Mouse (Mus musculus): ENCODE data around the gene Sf3b6. TPM values are rescaled to one million over a fixed set of nuclear protein-coding genes. Genes with fewer than 3 reads are reported as not detected.

Sf3b6 gene
- total and polyA plus RNA-seq, 2 experiments from 2014 or later, result 117 to 326 TPM

GRCm38 (mm10) chr12:4872983-4873477 is 55.7 kb downstream of the Sf3b6 start:
- no peak overlapping the region for H3K4me3 ChIP-seq (ENCODE audit: low read depth, low read length)
- no peaks in the 10 kb centered on the region; the same call in 1 of the 2 replicates for H3K27me3 ChIP-seq (ENCODE audit: insufficient read depth, low read length)
- TF ChIP-seq CTCF (IDR thresholded peaks at IDR 0.05; ENCODE audit: low read depth), result no peak
- ATAC-seq, result no peak
- no peaks in the 10 kb centered on the region for H3K36me3 ChIP-seq (ENCODE audit: insufficient read depth)
- 83% methylated on average over 5 of the region's 5 CpGs for WGBS
- no peak overlapping the region for H3K4me2 ChIP-seq (ENCODE audit: low read depth)
- no peaks in the 10 kb centered on the region for H3K9me3 ChIP-seq (ENCODE audit: low read length)
- peaks cover 8% of the 10 kb centered on the region; the same call in 1 of the 2 replicates for H3K4me1 ChIP-seq (ENCODE audit: insufficient read depth)
- no peak overlapping the region for H3K27ac ChIP-seq (ENCODE audit: low read depth, low read length)
- no peak for DNase-seq
- no peak overlapping the region for H3K9ac ChIP-seq

DNA sequence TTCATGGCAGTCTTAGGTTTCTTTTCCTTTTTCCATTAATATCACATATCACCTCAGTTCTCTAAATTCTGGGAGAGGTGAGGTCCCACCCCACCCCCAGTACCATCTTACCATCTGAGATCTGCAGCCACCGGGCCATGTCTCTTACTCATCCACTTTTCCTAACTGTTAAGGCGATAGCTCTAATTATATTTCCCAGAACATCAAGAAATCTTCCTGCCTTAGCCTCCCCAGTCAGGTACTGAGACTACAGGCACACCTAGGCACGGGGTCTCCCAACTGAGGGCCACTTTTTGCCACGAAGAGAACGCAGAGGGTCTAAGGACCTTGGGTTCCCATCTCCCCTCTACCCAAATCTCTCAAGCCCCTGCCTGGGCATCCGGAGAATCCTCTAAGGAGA is 56.2 kb downstream of the Sf3b6 start:
- Histone ChIP-seq H3K4me3 (ENCODE audit: low read depth, low read length) (no peak overlapping the region), H3K4me1 (ENCODE audit: insufficient read depth) (peaks cover 8% of the 10 kb centered on the region; the same call in 1 of the 2 replicates), H3K36me3 (ENCODE audit: insufficient read depth) (no peaks in the 10 kb centered on the region; the same call in 1 of the 2 replicates), H3K4me2 (ENCODE audit: low read depth) (peak overlapping the region; percentile 92), H3K9me3 (ENCODE audit: low read length) (no peaks in the 10 kb centered on the region), H3K27me3 (ENCODE audit: insufficient read depth, low read length) (no peaks in the 10 kb centered on the region; the same call in 1 of the 2 replicates), H3K27ac (ENCODE audit: low read depth, low read length) (no peak overlapping the region), H3K9ac (no peak overlapping the region)
- no peak for TF ChIP-seq CTCF (IDR thresholded peaks at IDR 0.05; ENCODE audit: low read depth)
- ATAC-seq (no peak), DNase-seq (no peak)
- 70% methylated on average over 6 of the region's 6 CpGs for WGBS

DNA sequence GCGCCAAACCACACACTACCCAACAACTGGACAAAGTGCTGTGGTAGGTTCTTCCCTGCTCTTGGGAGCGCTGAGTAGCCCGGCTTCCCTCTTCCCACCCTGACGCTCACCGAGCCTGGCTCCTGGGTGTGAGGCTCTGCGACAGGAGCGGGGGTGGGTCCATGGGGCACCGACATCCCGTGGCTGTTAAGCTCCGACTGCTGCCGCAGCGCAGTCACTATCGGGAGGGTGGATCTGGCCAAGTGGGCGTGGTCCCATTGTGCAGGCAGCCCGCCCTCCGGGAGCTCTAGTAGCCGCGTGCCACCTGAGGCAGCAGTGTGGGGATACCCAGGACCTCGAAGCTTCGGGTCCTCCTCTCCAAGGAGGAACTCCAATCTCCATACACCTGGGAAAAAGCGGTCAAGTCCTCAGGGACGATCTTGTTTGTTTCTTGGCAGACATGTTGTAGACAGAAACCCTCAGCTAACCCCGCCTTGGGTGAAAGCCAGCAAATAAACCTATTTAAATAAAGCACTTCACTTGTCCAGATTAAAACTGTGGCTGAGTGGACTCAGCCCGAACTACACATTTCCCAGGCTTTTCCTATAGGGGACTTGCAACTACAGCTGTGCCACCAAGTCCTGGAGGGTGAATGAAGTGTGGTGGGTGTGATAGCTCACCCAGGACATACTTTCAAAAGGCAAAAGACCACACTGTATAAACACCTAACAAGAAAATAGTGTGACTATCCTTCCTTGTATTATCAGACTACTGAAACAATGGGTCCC is 57.0 kb downstream of the Sf3b6 start, which contains the start of gene Mfsd2b:
TSS of gene Mfsd2b (minus strand) at position 199 of the 767 bp plus-strand sequence.
- H3K27me3 ChIP-seq (ENCODE audit: insufficient read depth, low read length), result no peaks in the 10 kb centered on the region; the same call in 1 of the 2 replicates
- H3K27ac ChIP-seq (ENCODE audit: low read depth, low read length), result no peak within 1 kb of the TSS
- peak within 1 kb of the TSS; percentile 41 for H3K4me3 ChIP-seq (ENCODE audit: low read depth, low read length)
- H3K36me3 ChIP-seq (ENCODE audit: insufficient read depth), result peaks cover 4% of the 10 kb centered on the region
- TF ChIP-seq CTCF (IDR thresholded peaks at IDR 0.05; ENCODE audit: low read depth), result 0 out of 2 replicates have a peak, but pooled peaks have one; percentile 1
- peak within 1 kb of the TSS; percentile 58 for H3K9ac ChIP-seq
- peak within 1 kb of the TSS; percentile 92 for H3K4me2 ChIP-seq (ENCODE audit: low read depth)
- H3K9me3 ChIP-seq (ENCODE audit: low read length), result no peaks in the 10 kb centered on the region
- ATAC-seq, result peak; percentile 86
- DNase-seq, result peak; percentile 73
- peaks cover 8% of the 10 kb centered on the region; the same call in 1 of the 2 replicates for H3K4me1 ChIP-seq (ENCODE audit: insufficient read depth)
- WGBS, result 5% methylated on average over 24 of the region's 24 CpGs

- 74% methylated on average over 8 of the region's 8 CpGs for WGBS
- peaks cover 8% of the 10 kb centered on the region; the same call in 1 of the 2 replicates for H3K4me1 ChIP-seq (ENCODE audit: insufficient read depth)
- no peak overlapping the region for H3K4me2 ChIP-seq (ENCODE audit: low read depth)
- H3K27ac ChIP-seq (ENCODE audit: low read depth, low read length), result no peak overlapping the region
- H3K27me3 ChIP-seq (ENCODE audit: insufficient read depth, low read length), result no peaks in the 10 kb centered on the region; the same call in 1 of the 2 replicates
- no peak for DNase-seq
- peaks cover 10% of the 10 kb centered on the region for H3K36me3 ChIP-seq (ENCODE audit: insufficient read depth)
- no peak for ATAC-seq
- H3K9me3 ChIP-seq (ENCODE audit: low read length), result no peaks in the 10 kb centered on the region
- H3K9ac ChIP-seq, result no peak overlapping the region
- no peak for TF ChIP-seq CTCF (IDR thresholded peaks at IDR 0.05; ENCODE audit: low read depth)
- H3K4me3 ChIP-seq (ENCODE audit: low read depth, low read length), result no peak overlapping the region
Observed at GRCm38 (mm10) chr12:4875623-4876022, 58.3 kb downstream of the Sf3b6 start.

Other genes starting within 250 kb of the Sf3b6 start
- 24.5 and 28.1 TPM in 2 replicates for gene Itsn2, start 224.9 kb upstream of the Sf3b6 start, total RNA-seq (2014; rRNA removed)
- gene Itsn2, start 224.9 kb upstream of the Sf3b6 start, polyA plus RNA-seq (2015; fragmentation: Nextera tagmentation; extraction: Ambion mirVana), result 12.3 and 20.9 TPM in 2 replicates
- not detected in 2 replicates for gene Gm3625, start 224.6 kb upstream of the Sf3b6 start, total RNA-seq (2014; rRNA removed)
- not detected in 2 replicates for gene Gm3625, start 224.6 kb upstream of the Sf3b6 start, polyA plus RNA-seq (2015; fragmentation: Nextera tagmentation; extraction: Ambion mirVana)
- gene Fam228a, start 79.1 kb upstream of the Sf3b6 start, total RNA-seq (2014; rRNA removed), result 1.2 and 1.5 TPM in 2 replicates
- 0.09 and 0.30 TPM in 2 replicates for gene Fam228a, start 79.1 kb upstream of the Sf3b6 start, polyA plus RNA-seq (2015; fragmentation: Nextera tagmentation; extraction: Ambion mirVana)
- 9.2 TPM in 2 replicates for gene Pfn4, start 48.5 kb upstream of the Sf3b6 start, total RNA-seq (2014; rRNA removed)
- gene Pfn4, start 48.5 kb upstream of the Sf3b6 start, polyA plus RNA-seq (2015; fragmentation: Nextera tagmentation; extraction: Ambion mirVana), result 15.3 and 21.3 TPM in 2 replicates
- 7.8 and 18.8 TPM in 2 replicates for gene Fam228b, start 48.3 kb upstream of the Sf3b6 start, total RNA-seq (2014; rRNA removed)
- gene Fam228b, start 48.3 kb upstream of the Sf3b6 start, polyA plus RNA-seq (2015; fragmentation: Nextera tagmentation; extraction: Ambion mirVana), result 5.8 and 8.9 TPM in 2 replicates
- 51.7 and 122 TPM in 2 replicates for gene Fkbp1b, start 24.0 kb downstream of the Sf3b6 start, total RNA-seq (2014; rRNA removed)
- gene Fkbp1b, start 24.0 kb downstream of the Sf3b6 start, polyA plus RNA-seq (2015; fragmentation: Nextera tagmentation; extraction: Ambion mirVana), result 65.5 and 67.9 TPM in 2 replicates
- 8.9 and 9.9 TPM in 2 replicates for gene Wdcp, start 25.8 kb downstream of the Sf3b6 start, total RNA-seq (2014; rRNA removed)
- gene Wdcp, start 25.8 kb downstream of the Sf3b6 start, polyA plus RNA-seq (2015; fragmentation: Nextera tagmentation; extraction: Ambion mirVana), result 10.2 and 11.4 TPM in 2 replicates
- 1.1 and 3.4 TPM in 2 replicates for gene Mfsd2b, start 56.8 kb downstream of the Sf3b6 start, total RNA-seq (2014; rRNA removed)
- gene Mfsd2b, start 56.8 kb downstream of the Sf3b6 start, polyA plus RNA-seq (2015; fragmentation: Nextera tagmentation; extraction: Ambion mirVana), result 0.49 and 1.3 TPM in 2 replicates
- gene Ubxn2a, start 90.2 kb downstream of the Sf3b6 start, total RNA-seq (2014; rRNA removed), result 28.5 and 29.0 TPM in 2 replicates
- 21.4 and 34.9 TPM in 2 replicates for gene Ubxn2a, start 90.2 kb downstream of the Sf3b6 start, polyA plus RNA-seq (2015; fragmentation: Nextera tagmentation; extraction: Ambion mirVana)
- gene Atad2b, start 99.8 kb downstream of the Sf3b6 start, total RNA-seq (2014; rRNA removed), result 23.7 and 31.1 TPM in 2 replicates
- 5.0 and 6.6 TPM in 2 replicates for gene Atad2b, start 99.8 kb downstream of the Sf3b6 start, polyA plus RNA-seq (2015; fragmentation: Nextera tagmentation; extraction: Ambion mirVana)

All from forebrain, postnatal 0 days (tissue).